Comparison of ENCODE assay signal across 9 mouse cellular contexts in genomic region chr8:88792691-88793323, GRCm38 (mm10).
DNase-seq lines count a peak whose midpoint lies in the region; ATAC-seq and TF ChIP-seq lines count a peak whose summit lies in the region.
"Had no signal": no experiment of that assay in that cellular context is flagged by ENCODE, and none has a peak within 500 bp of the region (broad histone marks: within the 10 kb centered on the region; RNA-seq: fewer than 3 reads in every experiment).

No protein-coding gene starts in this region.

- ATAC-seq in limb, embryonic 14.5 days (ENCODE audit: low FRiP score, low read depth): no peak; the same call in 1 of the 2 replicates
- ATAC-seq in granulocyte monocyte progenitor cell, adult 5-6 weeks (replicated peaks; ENCODE audit: poor library complexity, severe bottlenecking): no peak

- no peak overlapping the region for H3K27ac ChIP-seq in limb, embryonic 14.5 days (replicated peaks; ENCODE audit: low read depth, low read length)
- no peak overlapping the region for H3K27ac ChIP-seq in thymus, adult 2 months (ENCODE audit: control insufficient read depth, insufficient read depth, low read length)
- H3K27ac ChIP-seq: heart, embryonic 13.5 days had no signal

- no peak overlapping the region for H3K4me3 ChIP-seq in limb, embryonic 14.5 days (replicated peaks; ENCODE audit: low read length)
- H3K4me3 ChIP-seq in thymus, adult 2 months (ENCODE audit: control insufficient read depth, insufficient read depth, low read length): no peak overlapping the region
- H3K4me3 ChIP-seq: heart, embryonic 13.5 days had no signal

- no peak overlapping the region for H3K4me2 ChIP-seq in limb, embryonic 14.5 days (replicated peaks; ENCODE audit: low read depth, low read length, severe bottlenecking)
- H3K4me2 ChIP-seq: heart, embryonic 13.5 days had no signal

- H3K9me3 ChIP-seq in limb, embryonic 14.5 days (ENCODE audit: control insufficient read depth, low read length): no peaks in the 10 kb centered on the region
- H3K9me3 ChIP-seq: heart, embryonic 13.5 days had no signal

- no peaks in the 10 kb centered on the region for H3K27me3 ChIP-seq in limb, embryonic 14.5 days (ENCODE audit: control insufficient read depth, insufficient read depth, low read length)
- no peaks in the 10 kb centered on the region for H3K27me3 ChIP-seq in thymus, adult 2 months (ENCODE audit: control insufficient read depth, insufficient read depth, low read length)
- H3K27me3 ChIP-seq: heart, embryonic 13.5 days had no signal

- H3K36me3 ChIP-seq in limb, embryonic 14.5 days (ENCODE audit: control insufficient read depth, insufficient read depth, low read length): no peaks in the 10 kb centered on the region
- H3K36me3 ChIP-seq in thymus, adult 2 months (ENCODE audit: control insufficient read depth, insufficient read depth, low read length): no peaks in the 10 kb centered on the region
- H3K36me3 ChIP-seq: heart, embryonic 13.5 days had no signal

- TF ChIP-seq POLR2A in limb, embryonic 14.5 days (IDR thresholded peaks at IDR 0.05; ENCODE audit: borderline replicate concordance, extremely low read depth, insufficient read depth, insufficient read length): no peak
- no peak for TF ChIP-seq POLR2A in thymus, adult 2 months (IDR thresholded peaks at IDR 0.05; ENCODE audit: control insufficient read depth, extremely low read depth, insufficient read depth, low read length, poor library complexity)

- peak; percentile 45 to 51 for DNase-seq in layer of hippocampus, adult 8-10 months (ENCODE audit: low spot score in 2 of 2)
- no peak for DNase-seq in layer of hippocampus, postnatal 25 days (ENCODE audit: extremely low spot score in 1 of 2, low spot score in 1 of 2)
- peak; percentile 73 to 87 for DNase-seq in adrenal gland, adult (ENCODE audit: inconsistent age in 2 of 2, low spot score in 1 of 2)
- DNase-seq in fat pad, adult 2 months (ENCODE audit: extremely low read depth, low read depth, low spot score): peak; percentile 31
- DNase-seq in limb, embryonic 14.5 days (ENCODE audit: low spot score): peak; percentile 42
- DNase-seq in thymus, adult 2 months: no peak
- DNase-seq in ovary, postnatal 10 days (ENCODE audit: low spot score): no peak

- H3K4me1 ChIP-seq in limb, embryonic 14.5 days (ENCODE audit: control insufficient read depth, insufficient read depth, low read length): no peaks in the 10 kb centered on the region
- H3K4me1 ChIP-seq in thymus, adult 2 months (replicated peaks; ENCODE audit: control insufficient read depth, insufficient read depth, low read length): no peaks in the 10 kb centered on the region
- H3K4me1 ChIP-seq: heart, embryonic 13.5 days had no signal

- no peak overlapping the region for H3K9ac ChIP-seq in limb, embryonic 14.5 days (ENCODE audit: low read depth, low read length, severe bottlenecking)
- H3K9ac ChIP-seq: heart, embryonic 13.5 days had no signal

- 69% methylated on average over 8 of the region's 8 CpGs for WGBS in limb, embryonic 14.5 days
- 80% methylated on average over 8 of the region's 8 CpGs for WGBS in thymus, adult 2 months

- no peak for TF ChIP-seq CTCF in thymus, adult 2 months (IDR thresholded peaks at IDR 0.05; ENCODE audit: borderline replicate concordance, control insufficient read depth, extremely low read depth, insufficient read depth, low read length, poor library complexity)

Comparison
In these comparisons a context has a peak if more than half of its experiments do, and no peak if none do; other contexts are left out.
1. DNase-seq: peak in layer of hippocampus, adult 8-10 months (2 of 2), adrenal gland, adult (2 of 2), fat pad, adult 2 months (single experiment) and limb, embryonic 14.5 days (single experiment); none in layer of hippocampus, postnatal 25 days (0 of 2), thymus, adult 2 months (single experiment) and ovary, postnatal 10 days (single experiment).